Mouse (Mus musculus): Measurements from ENCODE around the gene Kcnj15. TPM values are rescaled to one million over a fixed set of nuclear protein-coding genes. Genes with fewer than 3 reads are reported as not detected.

Gene Kcnj15
- polyA plus RNA-seq, 1 experiment = 0.01 TPM

GRCm38 (mm10) chr16:95340885-95341791 is 83.8 kb downstream of the Kcnj15 start:
- H3K4me3 ChIP-seq = no peak overlapping the region

DNA sequence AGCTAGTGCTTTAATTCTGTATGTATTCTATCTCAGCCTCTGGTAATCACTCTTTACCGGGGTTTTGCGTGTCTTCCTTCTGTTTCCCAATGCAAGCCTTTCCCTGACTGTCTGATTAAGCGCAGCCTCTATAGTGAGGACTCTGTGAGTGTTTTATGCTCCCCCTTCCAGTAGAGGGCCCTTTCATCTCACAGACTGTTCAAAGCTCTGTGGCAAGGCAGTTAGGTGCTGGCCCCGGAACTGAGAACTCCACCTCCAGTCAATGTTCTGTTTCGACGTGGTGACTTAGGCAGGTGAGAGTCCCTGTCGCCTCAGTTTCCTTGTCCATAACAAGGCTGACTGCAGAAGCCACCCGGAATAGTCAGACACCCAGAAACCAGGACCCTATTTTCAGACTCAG is 84.7 kb downstream of the Kcnj15 start:
- Histone ChIP-seq H3K36me3 (ENCODE audit: control insufficient read depth, insufficient read depth) (no peaks in the 10 kb centered on the region), H3K4me2 (ENCODE audit: low read depth) (no peak overlapping the region), H3K27me3 (ENCODE audit: control insufficient read depth, insufficient read depth, insufficient read length) (no peaks in the 10 kb centered on the region), H3ac (ENCODE audit: control insufficient read depth, insufficient read length) (no peak overlapping the region), H3K79me2 (ENCODE audit: control insufficient read depth, insufficient read depth) (no peaks in the 10 kb centered on the region), H3K4me3 (no peak overlapping the region)
- no peak for TF ChIP-seq MYOG (IDR thresholded peaks at IDR 0.05; ENCODE audit: control insufficient read depth in 1 of 3, insufficient read depth in 1 of 3, insufficient read length in 2 of 3, low read depth in 2 of 3)
- no peak for TF ChIP-seq TCF3 (IDR thresholded peaks at IDR 0.05; ENCODE audit: insufficient read length, low read depth)
- TF ChIP-seq POLR2A (IDR thresholded peaks at IDR 0.05; ENCODE audit: insufficient read length, low read depth) = no peak
- no peak for TF ChIP-seq SRF (IDR thresholded peaks at IDR 0.05; ENCODE audit: control insufficient read depth, insufficient read length, low read depth)
- no peak for TF ChIP-seq POLR2AphosphoS2 (IDR thresholded peaks at IDR 0.05; ENCODE audit: insufficient read length, low read depth)
- no peak for TF ChIP-seq CEBPB (IDR thresholded peaks at IDR 0.05; ENCODE audit: insufficient read depth, poor library complexity, severe bottlenecking)
- no peak for TF ChIP-seq USF1 (IDR thresholded peaks at IDR 0.05; ENCODE audit: low read depth)

More at GRCm38 (mm10) chr16:95340885-95341791, 83.8 kb downstream of the Kcnj15 start:
- H3K27me3 ChIP-seq (ENCODE audit: control insufficient read depth, insufficient read depth, insufficient read length) = no peaks in the 10 kb centered on the region
- no peaks in the 10 kb centered on the region for H3K79me2 ChIP-seq (ENCODE audit: control insufficient read depth, insufficient read depth)
- TF ChIP-seq TCF12 (IDR thresholded peaks at IDR 0.05; ENCODE audit: insufficient read depth, poor library complexity, severe bottlenecking) (no peak), USF1 (IDR thresholded peaks at IDR 0.05; ENCODE audit: low read depth) (no peak)
- no peaks in the 10 kb centered on the region for H3K36me3 ChIP-seq (ENCODE audit: control insufficient read depth, insufficient read depth)
- no peak overlapping the region for H3K4me2 ChIP-seq (ENCODE audit: low read depth)
- no peak overlapping the region for H3ac ChIP-seq (ENCODE audit: control insufficient read depth, insufficient read length)

DNA sequence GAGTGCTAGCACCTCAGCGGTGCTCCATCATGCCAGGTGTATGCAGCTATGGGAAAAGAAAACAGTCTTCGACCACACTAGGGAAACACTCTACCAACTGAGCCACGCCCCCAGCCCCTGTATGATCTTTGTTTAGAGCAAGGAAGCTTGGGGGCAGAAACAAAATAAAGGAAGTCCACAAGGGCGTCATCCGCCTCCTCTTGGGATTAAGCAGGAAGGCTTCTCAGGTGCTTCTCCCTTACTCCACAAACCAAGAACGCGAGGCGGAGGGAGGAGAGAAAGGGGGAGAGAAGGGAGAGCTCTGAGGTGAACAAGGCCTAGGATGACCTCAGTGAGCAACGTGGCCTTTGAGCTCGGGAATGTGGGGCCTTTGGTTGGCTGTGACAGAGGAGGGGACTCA is 87.6 kb downstream of the Kcnj15 start:
- Histone ChIP-seq H3K79me2 (ENCODE audit: control insufficient read depth, insufficient read depth) (no peaks in the 10 kb centered on the region), H3K4me3 (no peak overlapping the region), H3ac (ENCODE audit: control insufficient read depth, insufficient read length) (no peak overlapping the region), H3K4me2 (ENCODE audit: low read depth) (no peak overlapping the region), H3K36me3 (ENCODE audit: control insufficient read depth, insufficient read depth) (no peaks in the 10 kb centered on the region), H3K27me3 (ENCODE audit: control insufficient read depth, insufficient read depth, insufficient read length) (no peaks in the 10 kb centered on the region)
- no peak for TF ChIP-seq MYOG (IDR thresholded peaks at IDR 0.05; ENCODE audit: control insufficient read depth in 1 of 3, insufficient read depth in 1 of 3, insufficient read length in 2 of 3, low read depth in 2 of 3)
- no peak for TF ChIP-seq TCF3 (IDR thresholded peaks at IDR 0.05; ENCODE audit: insufficient read length, low read depth)
- no peak for TF ChIP-seq E2F4 (IDR thresholded peaks at IDR 0.05; ENCODE audit: insufficient read depth)
- TF ChIP-seq POLR2AphosphoS2 (IDR thresholded peaks at IDR 0.05; ENCODE audit: insufficient read length, low read depth) = no peak
- no peak for TF ChIP-seq MAX (IDR thresholded peaks at IDR 0.05; ENCODE audit: low read depth)

GRCm38 (mm10) chr16:95345882-95346281 is 88.5 kb downstream of the Kcnj15 start:
- Histone ChIP-seq H3K36me3 (ENCODE audit: control insufficient read depth, insufficient read depth) (no peaks in the 10 kb centered on the region), H3K4me2 (ENCODE audit: low read depth) (no peak overlapping the region), H3K4me3 (no peak overlapping the region), H3K79me2 (ENCODE audit: control insufficient read depth, insufficient read depth) (no peaks in the 10 kb centered on the region), H3K27me3 (ENCODE audit: control insufficient read depth, insufficient read depth, insufficient read length) (no peaks in the 10 kb centered on the region), H3ac (ENCODE audit: control insufficient read depth, insufficient read length) (no peak overlapping the region)
- no peak for TF ChIP-seq USF1 (IDR thresholded peaks at IDR 0.05; ENCODE audit: low read depth)
- no peak for TF ChIP-seq TCF12 (IDR thresholded peaks at IDR 0.05; ENCODE audit: insufficient read depth, poor library complexity, severe bottlenecking)
- TF ChIP-seq POLR2A (IDR thresholded peaks at IDR 0.05; ENCODE audit: insufficient read length, low read depth) = no peak

DNA sequence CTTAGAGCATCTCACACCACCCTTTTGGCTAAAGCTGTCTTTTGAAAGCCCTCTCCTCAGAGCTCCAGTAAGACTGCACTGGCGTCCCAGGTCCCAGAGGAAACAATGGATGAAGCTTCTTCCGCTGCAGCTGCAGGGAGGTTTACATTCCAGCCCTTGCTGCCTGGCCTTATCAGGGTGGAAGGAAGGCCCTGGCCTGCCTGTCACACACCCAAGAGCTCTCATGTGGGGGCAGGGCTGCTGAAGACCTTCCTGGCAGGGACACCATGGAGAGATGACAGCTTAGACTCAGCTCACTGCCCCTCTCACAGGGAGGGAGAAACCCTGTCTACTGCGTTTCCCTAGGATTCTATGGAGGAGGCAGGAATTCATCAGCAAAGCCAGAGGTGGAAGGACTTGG is 89.8 kb downstream of the Kcnj15 start:
- TF ChIP-seq TCF3 (IDR thresholded peaks at IDR 0.05; ENCODE audit: insufficient read length, low read depth) (no peak), CEBPB (IDR thresholded peaks at IDR 0.05; ENCODE audit: insufficient read depth, poor library complexity, severe bottlenecking) (no peak), MYOD1 (IDR thresholded peaks at IDR 0.05; ENCODE audit: control insufficient read depth in 1 of 3, insufficient read length in 2 of 3, low read depth in 2 of 3) (no peak), REST (IDR thresholded peaks at IDR 0.05; ENCODE audit: insufficient read depth, insufficient read length) (no peak), POLR2A (IDR thresholded peaks at IDR 0.05; ENCODE audit: insufficient read length, low read depth) (no peak), MAX (IDR thresholded peaks at IDR 0.05; ENCODE audit: low read depth) (no peak), USF1 (IDR thresholded peaks at IDR 0.05; ENCODE audit: low read depth) (no peak), POLR2AphosphoS2 (IDR thresholded peaks at IDR 0.05; ENCODE audit: insufficient read length, low read depth) (no peak), E2F4 (IDR thresholded peaks at IDR 0.05; ENCODE audit: insufficient read depth) (no peak), TCF12 (IDR thresholded peaks at IDR 0.05; ENCODE audit: insufficient read depth, poor library complexity, severe bottlenecking) (no peak), SRF (IDR thresholded peaks at IDR 0.05; ENCODE audit: control insufficient read depth, insufficient read length, low read depth) (no peak), MYOG (IDR thresholded peaks at IDR 0.05; ENCODE audit: control insufficient read depth in 1 of 3, insufficient read depth in 1 of 3, insufficient read length in 2 of 3, low read depth in 2 of 3) (no peak)
- Histone ChIP-seq H3ac (ENCODE audit: control insufficient read depth, insufficient read length) (no peak overlapping the region), H3K4me2 (ENCODE audit: low read depth) (no peak overlapping the region), H3K4me3 (no peak overlapping the region), H3K36me3 (ENCODE audit: control insufficient read depth, insufficient read depth) (no peaks in the 10 kb centered on the region), H3K79me2 (ENCODE audit: control insufficient read depth, insufficient read depth) (no peaks in the 10 kb centered on the region), H3K27me3 (ENCODE audit: control insufficient read depth, insufficient read depth, insufficient read length) (no peaks in the 10 kb centered on the region)

All from myocyte (in vitro differentiated cells).